14 mouse cellular contexts compared by ENCODE assay signal in the genomic region with DNA sequence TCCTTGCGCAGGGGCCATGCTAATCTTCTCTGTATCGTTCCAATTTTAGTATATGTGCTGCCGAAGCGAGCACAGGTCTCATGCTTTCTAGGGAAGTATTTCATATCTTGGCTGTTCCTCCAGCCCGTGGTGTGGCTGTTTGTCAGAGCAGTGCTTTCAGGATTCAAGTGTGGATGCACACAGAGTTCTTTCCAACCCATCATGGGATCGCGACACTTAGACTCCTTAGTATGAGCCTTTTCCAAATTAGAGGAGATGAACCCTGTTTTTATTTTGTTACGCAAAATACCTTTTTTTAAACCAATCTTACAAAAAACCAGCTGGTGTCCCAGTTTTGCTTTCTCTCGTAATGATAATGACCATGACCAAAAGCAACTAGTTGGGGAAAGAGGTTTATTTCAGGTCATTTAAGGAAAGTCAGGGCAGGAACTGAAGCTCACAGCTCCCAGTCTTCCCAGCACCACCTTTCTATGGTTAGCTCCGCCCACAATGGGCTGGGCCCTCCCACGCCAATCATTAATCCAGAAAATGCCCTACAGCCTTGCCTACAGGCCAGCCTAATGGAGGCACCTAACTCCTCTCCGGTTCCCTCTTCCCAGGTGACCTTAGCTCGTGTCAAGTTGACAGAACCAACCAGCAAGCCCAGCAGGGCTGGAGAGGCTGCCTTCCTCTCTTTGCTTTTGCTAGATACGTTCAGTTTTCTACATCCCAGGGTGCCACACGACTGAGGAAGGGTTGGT. TPM values are rescaled to one million over a fixed set of nuclear protein-coding genes. Genes with fewer than 3 reads are reported as not detected.
DNase-seq lines count a peak whose midpoint lies in the region; ATAC-seq and TF ChIP-seq lines count a peak whose summit lies in the region.
"Had no signal": no experiment of that assay in that cellular context is flagged by ENCODE, and none has a peak within 500 bp of the region (broad histone marks: within the 10 kb centered on the region; RNA-seq: fewer than 3 reads in every experiment).

No protein-coding gene starts in this region.

- TF ChIP-seq CTCF in spleen, adult 2 months (IDR thresholded peaks at IDR 0.05; ENCODE audit: extremely low read depth, insufficient read depth, insufficient read length, insufficient replicate concordance): no peak
- TF ChIP-seq CTCF in liver, postnatal 0 days (IDR thresholded peaks at IDR 0.05; ENCODE audit: low read depth): no peak

- 87% methylated on average over 15 of the region's 15 CpGs for WGBS in spleen, adult 2 months
- 68% methylated on average over 15 of the region's 15 CpGs for WGBS in liver, postnatal 0 days (ENCODE audit: insufficient replicate concordance)
- 83% methylated on average over 15 of the region's 15 CpGs for WGBS in forebrain, embryonic 11.5 days

- no peaks in the 10 kb centered on the region for H3K9me3 ChIP-seq in liver, postnatal 0 days (ENCODE audit: low read length)
- H3K9me3 ChIP-seq in forebrain, embryonic 11.5 days (ENCODE audit: control insufficient read depth, low read length): no peaks in the 10 kb centered on the region
- H3K9me3 ChIP-seq: hindbrain, embryonic 12.5 days; neural tube, embryonic 13.5 days had no signal

- TF ChIP-seq POLR2A in spleen, adult 2 months (IDR thresholded peaks at IDR 0.05; ENCODE audit: low read depth, low read length): no peak

- peak overlapping the region; percentile 34 for H3K27ac ChIP-seq in spleen, adult 2 months (ENCODE audit: insufficient read depth, low read length)
- peak overlapping the region; percentile 74 for H3K27ac ChIP-seq in liver, postnatal 0 days (ENCODE audit: low read depth)
- no peak overlapping the region for H3K27ac ChIP-seq in forebrain, embryonic 11.5 days (ENCODE audit: low read depth, low read length)
- H3K27ac ChIP-seq: heart, adult 2 months; hindbrain, embryonic 12.5 days; neural tube, embryonic 13.5 days had no signal

- H3K4me3 ChIP-seq in spleen, adult 2 months (ENCODE audit: extremely low read depth, insufficient read depth, insufficient read length): no peak overlapping the region
- no peak overlapping the region for H3K4me3 ChIP-seq in liver, postnatal 0 days (ENCODE audit: low read depth, low read length)
- H3K4me3 ChIP-seq in forebrain, embryonic 11.5 days (ENCODE audit: low read depth, low read length): no peak overlapping the region
- H3K4me3 ChIP-seq: heart, adult 2 months; hindbrain, embryonic 12.5 days; neural tube, embryonic 13.5 days had no signal

- peak overlapping the region; percentile 53 for H3K4me2 ChIP-seq in liver, postnatal 0 days (ENCODE audit: low read depth, low read length)
- H3K4me2 ChIP-seq in forebrain, embryonic 11.5 days (ENCODE audit: low read depth, low read length, severe bottlenecking): no peak overlapping the region
- H3K4me2 ChIP-seq: hindbrain, embryonic 12.5 days; midbrain, embryonic 11.5 days; neural tube, embryonic 13.5 days had no signal

- no peak for DNase-seq in spleen, adult 2 months (ENCODE audit: low read depth in 1 of 2, low spot score in 2 of 2)
- no peak for DNase-seq in spleen, adult 18-20 months
- DNase-seq in kidney, postnatal 25 days: peak; percentile 69 to 79
- DNase-seq in liver, postnatal 0 days: peak; percentile 69
- DNase-seq in layer of hippocampus, adult 11-12 months (ENCODE audit: low spot score): no peak
- no peak for DNase-seq in forebrain, embryonic 11.5 days (ENCODE audit: low spot score)
- DNase-seq in urinary bladder, adult 18-20 months (ENCODE audit: low spot score in 2 of 2): no peak
- DNase-seq: heart, adult 2 months; thymus, postnatal 4 days had no signal

- H3K4me1 ChIP-seq in spleen, adult 2 months (ENCODE audit: control insufficient read depth, insufficient read depth, insufficient read length): peaks cover 8% of the 10 kb centered on the region; the same call in 1 of the 2 replicates
- H3K4me1 ChIP-seq in liver, postnatal 0 days (ENCODE audit: insufficient read depth): peaks cover 6% of the 10 kb centered on the region; the same call in 1 of the 2 replicates
- H3K4me1 ChIP-seq in forebrain, embryonic 11.5 days (replicated peaks; ENCODE audit: control insufficient read depth, insufficient read depth, low read length): no peaks in the 10 kb centered on the region; the same call in 1 of the 2 replicates

- peak; percentile 90 for ATAC-seq in liver, postnatal 0 days
- ATAC-seq in cerebellum, adult (ENCODE audit: insufficient number of reproducible peaks, low FRiP score, low TSS enrichment): no peak
- ATAC-seq in forebrain, embryonic 11.5 days (replicated peaks; ENCODE audit: low FRiP score): no peak
- ATAC-seq: forebrain, embryonic 16.5 days had no signal

- TF ChIP-seq EP300 in liver, postnatal 0 days (IDR thresholded peaks at IDR 0.05; ENCODE audit: low read depth): no peak

- H3K36me3 ChIP-seq in spleen, adult 2 months (ENCODE audit: control insufficient read depth, insufficient read depth, low read length): no peaks in the 10 kb centered on the region
- no peaks in the 10 kb centered on the region for H3K36me3 ChIP-seq in liver, postnatal 0 days (replicated peaks; ENCODE audit: insufficient read depth, low read length)
- H3K36me3 ChIP-seq in forebrain, embryonic 11.5 days (ENCODE audit: control insufficient read depth, insufficient read depth, low read length): no peaks in the 10 kb centered on the region
- H3K36me3 ChIP-seq: hindbrain, embryonic 12.5 days; neural tube, embryonic 13.5 days had no signal

- H3K9ac ChIP-seq in liver, postnatal 0 days (replicated peaks): no peak overlapping the region
- H3K9ac ChIP-seq in forebrain, embryonic 11.5 days (ENCODE audit: low read length): no peak overlapping the region
- H3K9ac ChIP-seq: hindbrain, embryonic 12.5 days; neural tube, embryonic 13.5 days had no signal

- H3K27me3 ChIP-seq in spleen, adult 2 months (ENCODE audit: control insufficient read depth, insufficient read depth, low read length): no peaks in the 10 kb centered on the region
- H3K27me3 ChIP-seq in liver, postnatal 0 days (ENCODE audit: insufficient read depth, low read length): no peaks in the 10 kb centered on the region
- no peaks in the 10 kb centered on the region for H3K27me3 ChIP-seq in forebrain, embryonic 11.5 days (ENCODE audit: control insufficient read depth, insufficient read depth, low read length)
- H3K27me3 ChIP-seq: hindbrain, embryonic 12.5 days; neural tube, embryonic 13.5 days had no signal

RNA-seq across cellular contexts. Expression of a gene that starts 33.2 kb away (rescaled TPM):
- 10.1 and 19.0 TPM in 2 replicates for polyA plus RNA-seq in spleen, adult 2 months (2012; rRNA removed)
- 7.0 and 7.7 TPM in 2 replicates for polyA plus RNA-seq in liver, postnatal 0 days (2015; fragmentation: Nextera tagmentation; extraction: Ambion mirVana)
- polyA plus RNA-seq in forebrain, embryonic 11.5 days (2014; fragmentation: Nextera tagmentation; extraction: Ambion mirVana): 4.1 and 5.0 TPM in 2 replicates

RNA-seq across cellular contexts. Expression of a gene that starts 48.1 kb away (rescaled TPM):
- 37.2 and 52.6 TPM in 2 replicates for polyA plus RNA-seq in spleen, adult 2 months (2012; rRNA removed)
- 10.5 and 11.3 TPM in 2 replicates for polyA plus RNA-seq in liver, postnatal 0 days (2015; fragmentation: Nextera tagmentation; extraction: Ambion mirVana)
- polyA plus RNA-seq in forebrain, embryonic 11.5 days (2014; fragmentation: Nextera tagmentation; extraction: Ambion mirVana): 75.9 and 91.6 TPM in 2 replicates

Comparison
In these comparisons a context has a peak if more than half of its experiments do, and no peak if none do; other contexts are left out.
1. DNase-seq: peak in kidney, postnatal 25 days (2 of 2) and liver, postnatal 0 days (single experiment); none in spleen, adult 2 months (0 of 2), spleen, adult 18-20 months (0 of 2), layer of hippocampus, adult 11-12 months (single experiment), forebrain, embryonic 11.5 days (single experiment) and urinary bladder, adult 18-20 months (0 of 2).